Mouse (Mus musculus) heart, postnatal 4 days (tissue): ENCODE measurements around the gene Krt17. TPM values are rescaled to one million over a fixed set of nuclear protein-coding genes. Genes with fewer than 3 reads are reported as not detected.
"Not testable (repeated sequence)": the region's sequence is repeated elsewhere in the genome, so short reads cannot be mapped to it uniquely, and the experiment has no call there.

Source experiments
- DNase-seq: peaks from one replicate; pipeline ENCODE4 v3.0.0; 2021
- total RNA-seq, 2 experiments: library from RNA; stranded (reverse); gene quantifications; 2 replicates each; pipeline ENCODE4 v1.2.3; 2021

Gene Krt17
- total RNA-seq, 2 experiments from 2014 or later = 0.29 TPM; not detected in 1

- DNase-seq = no peak
Measured at GRCm38 (mm10) chr11:100262058-100262980, 1.5 kb upstream of the Krt17 start.

DNA sequence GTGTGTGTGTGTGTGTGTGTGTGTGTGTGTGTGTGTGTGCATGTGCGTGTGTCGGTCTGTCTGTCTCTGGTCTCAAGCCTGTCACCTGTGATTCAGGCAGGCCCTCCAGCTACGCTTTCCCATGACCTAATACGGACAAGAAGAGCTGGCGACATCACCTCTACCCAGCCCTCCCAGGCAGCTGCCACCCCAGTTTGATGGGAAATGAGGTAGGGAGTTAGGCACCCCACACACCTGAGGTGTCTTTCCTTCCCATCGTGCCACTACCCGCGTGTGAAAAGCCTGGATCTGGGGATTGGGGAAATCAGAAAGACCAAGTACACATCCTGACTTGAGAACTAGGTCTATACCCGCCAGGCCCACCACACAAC lies 391 bp upstream of the Krt17 start:
- no peak for DNase-seq

- no peak for DNase-seq
Measured at GRCm38 (mm10) chr11:100259079-100259478, 1.8 kb downstream of the Krt17 start.

GRCm38 (mm10) chr11:100257967-100258366 lies 2.9 kb downstream of the Krt17 start:
- no peak for DNase-seq

DNA sequence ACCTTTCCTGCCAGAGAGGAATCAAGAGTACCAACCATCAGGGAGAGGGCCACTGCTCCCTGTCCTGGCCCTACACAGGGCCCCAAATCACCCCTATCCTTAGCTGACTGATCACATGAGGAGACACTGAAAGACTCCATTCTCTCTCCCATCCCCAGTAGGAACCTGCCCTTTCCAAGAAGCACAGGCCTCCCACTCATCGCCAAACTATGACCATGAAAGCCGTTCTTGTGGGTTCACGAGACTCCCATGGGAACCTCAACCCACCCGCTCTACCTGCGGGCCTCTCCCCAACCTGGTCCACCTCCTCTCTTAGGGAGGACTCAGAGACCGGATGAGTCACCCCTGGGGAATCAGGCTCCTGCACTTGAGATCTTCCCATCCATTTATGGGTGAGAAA lies 5.3 kb downstream of the Krt17 start:
- no peak for DNase-seq

DNA sequence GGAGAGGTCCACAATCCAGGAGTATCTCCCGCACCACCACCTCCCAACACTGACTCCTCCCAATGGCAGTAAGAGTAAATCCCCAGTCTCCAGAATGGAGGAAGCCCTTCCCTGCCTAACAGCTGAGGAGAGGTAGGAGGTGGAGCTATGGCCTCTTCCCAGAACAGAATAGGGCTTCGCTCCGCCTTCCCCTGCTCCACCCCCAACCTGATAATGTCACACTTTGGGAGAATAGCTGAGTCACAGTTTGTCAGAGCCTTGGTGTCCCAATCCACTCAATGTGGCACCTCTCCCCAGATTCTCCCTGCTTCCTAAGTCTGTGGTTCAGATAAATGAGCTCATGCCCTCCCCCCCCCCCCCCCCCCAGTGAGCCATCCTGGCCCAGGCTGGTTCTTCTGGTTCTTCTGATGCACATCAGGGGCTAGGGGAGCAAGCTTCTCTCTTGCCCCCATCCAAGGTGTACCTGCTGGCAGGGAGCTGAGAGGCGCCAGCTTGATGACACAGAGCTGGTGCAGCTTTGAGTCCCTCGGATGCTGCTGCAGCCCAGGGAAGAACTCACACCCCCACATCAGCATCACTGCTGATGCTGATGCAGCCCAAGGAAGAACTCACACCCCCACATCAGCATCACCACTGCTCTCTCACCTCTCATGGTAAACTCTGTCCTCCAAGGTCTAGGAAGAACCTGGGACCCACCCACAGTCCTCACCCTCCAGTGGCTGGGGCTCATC lies 6.3 kb downstream of the Krt17 start:
- no peak for DNase-seq

- DNase-seq = no peak
Measured at GRCm38 (mm10) chr11:100248852-100249465, 11.9 kb downstream of the Krt17 start, which contains the start of gene Krt16. TSS of gene Krt16 (minus strand) at chr11:100248902.

- DNase-seq = not testable (repeated sequence)
Measured at GRCm38 (mm10) chr11:100246471-100246870, 14.4 kb downstream of the Krt17 start.

DNA sequence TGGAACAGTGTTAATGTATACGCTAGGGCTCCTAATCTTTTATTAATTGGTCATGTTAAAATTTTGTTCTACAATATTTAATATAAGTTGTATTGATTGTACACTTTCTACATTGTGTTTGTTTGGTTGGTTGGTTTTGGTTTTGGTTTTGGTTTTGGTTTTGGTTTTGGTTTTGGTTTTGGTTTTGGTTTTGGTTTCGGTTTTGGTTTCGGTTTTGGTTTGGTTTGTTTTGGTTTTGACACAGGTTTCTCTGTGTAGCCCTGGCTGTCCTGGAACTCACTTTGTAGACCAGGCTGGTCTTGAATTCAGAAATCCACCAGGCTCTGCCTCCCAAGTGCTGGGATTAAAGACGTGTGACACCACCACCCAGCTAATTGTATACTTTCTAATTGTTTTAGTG lies 20.6 kb downstream of the Krt17 start:
- not testable (repeated sequence) for DNase-seq

DNA sequence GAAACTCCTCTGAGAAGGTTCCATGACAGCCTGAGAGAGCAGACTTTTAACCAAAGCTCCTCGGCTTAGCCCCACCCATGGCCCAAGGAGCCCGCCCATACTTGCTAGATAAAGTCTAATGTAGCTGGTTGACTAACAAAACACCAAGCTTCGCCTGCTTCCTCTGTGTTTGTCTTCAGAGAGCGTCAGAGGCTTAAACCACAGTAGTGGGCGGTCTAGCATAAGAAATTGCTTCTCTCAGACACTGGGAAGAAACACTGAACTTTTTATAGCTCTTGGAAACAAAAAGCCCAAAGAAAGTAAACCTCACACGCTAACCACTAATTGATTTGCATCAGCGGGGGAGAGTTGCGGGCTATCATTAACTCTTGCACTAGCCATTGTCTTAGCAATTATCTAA lies 39.1 kb downstream of the Krt17 start:
- no peak for DNase-seq

DNA sequence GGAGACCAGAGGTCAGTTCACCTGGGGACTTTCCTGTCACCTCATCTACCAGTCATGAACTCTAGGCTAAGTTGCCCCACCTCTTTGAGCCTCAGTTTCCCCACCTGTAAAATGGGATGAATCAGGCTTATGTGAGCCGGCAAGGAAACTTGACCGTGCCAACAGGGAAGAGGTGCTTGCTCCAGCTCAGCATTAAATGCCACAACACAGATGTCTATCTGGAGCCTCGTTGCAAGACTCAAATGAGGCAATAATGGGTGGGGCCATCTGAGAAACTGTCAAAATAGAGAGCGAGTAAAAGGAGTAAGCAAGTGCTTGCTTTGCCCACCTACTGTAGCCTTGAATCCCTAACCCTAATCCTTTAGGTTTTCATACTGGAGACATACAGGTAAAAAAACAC lies 41.5 kb downstream of the Krt17 start:
- no peak for DNase-seq

- no peak for DNase-seq
Measured at GRCm38 (mm10) chr11:100208542-100208941, 52.3 kb downstream of the Krt17 start.

GRCm38 (mm10) chr11:100207498-100207897 lies 53.3 kb downstream of the Krt17 start, which contains the start of gene Krt14:
TSS of gene Krt14 (minus strand) at chr11:100207548.
- DNase-seq = no peak

Other genes starting within 250 kb of the Krt17 start
- not detected for gene Krt33a, start 244.8 kb downstream of the Krt17 start, total RNA-seq
- not detected for gene Krt33b, start 231.2 kb downstream of the Krt17 start, total RNA-seq
- not detected for gene Krt34, start 219.5 kb downstream of the Krt17 start, total RNA-seq
- gene Krt31, start 210.5 kb downstream of the Krt17 start, total RNA-seq = not detected
- not detected for gene Krt32, start 172.8 kb downstream of the Krt17 start, total RNA-seq
- gene Krt35, start 164.8 kb downstream of the Krt17 start, total RNA-seq = not detected
- not detected for gene Krt36, start 155.4 kb downstream of the Krt17 start, total RNA-seq
- not detected for gene Krt13, start 139.5 kb downstream of the Krt17 start, total RNA-seq
- under 1 TPM in 1 of 2 experiments, not detected in 1; 0.17 TPM for gene Krt15, start 125.1 kb downstream of the Krt17 start, total RNA-seq
- 10 to 100 TPM; 16.1 to 21.1 TPM for gene Krt19, start 112.4 kb downstream of the Krt17 start, total RNA-seq
- gene Krt9, start 67.8 kb downstream of the Krt17 start, total RNA-seq = not detected
- gene Krt14, start 53.5 kb downstream of the Krt17 start, total RNA-seq = 1 to 10 TPM; 1.6 to 2.9 TPM
- not detected for gene Krt16, start 12.1 kb downstream of the Krt17 start, total RNA-seq
- gene Krt42, start 8.8 kb upstream of the Krt17 start, total RNA-seq = not detected
- gene Eif1, start 58.9 kb upstream of the Krt17 start, total RNA-seq = 1,000 to 10,000 TPM; 1,236 to 1,276 TPM
- not detected for gene Gast, start 73.4 kb upstream of the Krt17 start, total RNA-seq
- gene Hap1, start 95.1 kb upstream of the Krt17 start, total RNA-seq = 1 to 10 TPM; 3.1 to 4.1 TPM
- 100 to 1,000 TPM; 223 to 234 TPM for gene Jup, start 136.7 kb upstream of the Krt17 start, total RNA-seq
- gene P3h4, start 153.8 kb upstream of the Krt17 start, total RNA-seq = 10 to 100 TPM; 28.0 to 30.0 TPM
- 10 to 100 TPM; 68.8 to 76.1 TPM for gene Fkbp10, start 154.7 kb upstream of the Krt17 start, total RNA-seq
- 10 to 100 TPM; 52.3 to 55.3 TPM for gene Nt5c3b, start 180.8 kb upstream of the Krt17 start, total RNA-seq
- under 1 TPM; 0.43 to 0.59 TPM for gene Klhl10, start 180.9 kb upstream of the Krt17 start, total RNA-seq
- 10 to 100 TPM; 11.8 to 13.4 TPM for gene Klhl11, start 211.7 kb upstream of the Krt17 start, total RNA-seq